8 mouse cellular contexts compared by ENCODE assay signal in the genomic region with DNA sequence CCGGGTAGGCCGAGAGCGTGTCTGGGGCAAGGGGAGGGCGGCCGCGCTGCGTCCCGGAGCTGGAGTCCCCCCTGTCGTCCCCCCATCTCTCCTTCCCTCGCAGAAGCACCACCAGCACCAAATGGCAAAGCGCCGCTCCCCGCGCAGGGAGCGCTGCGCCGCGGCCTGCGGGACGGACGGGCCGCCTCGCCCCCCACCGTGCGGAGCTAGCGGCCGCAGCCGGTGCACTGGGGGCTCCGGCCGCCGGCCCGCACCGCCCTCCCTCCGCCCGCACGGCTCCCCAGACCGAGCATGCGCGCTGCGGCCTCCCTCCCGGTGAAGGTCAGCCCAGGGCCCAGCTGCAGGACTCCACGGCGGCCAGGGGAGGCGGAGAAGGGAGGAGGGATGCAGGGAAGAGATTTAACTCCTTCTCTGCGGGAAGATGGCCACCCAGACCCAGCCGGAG. TPM values are rescaled to one million over a fixed set of nuclear protein-coding genes. Genes with fewer than 3 reads are reported as not detected.
DNase-seq lines count a peak whose midpoint lies in the region; ATAC-seq and TF ChIP-seq lines count a peak whose summit lies in the region.

No protein-coding gene starts in this region.

- no peaks in the 10 kb centered on the region for H3K9me3 ChIP-seq in ES-E14 (ENCODE audit: control insufficient read depth, insufficient read depth, low read depth, low read length)
- H3K9me3 ChIP-seq in forebrain, embryonic 12.5 days, result no peaks in the 10 kb centered on the region
- H3K9me3 ChIP-seq in lung, embryonic 15.5 days, result no peaks in the 10 kb centered on the region

- no peak for DNase-seq in ES-E14 (ENCODE audit: low read depth, low spot score)
- DNase-seq in heart, postnatal 10 days, result peak; percentile 93 to 94
- DNase-seq in kidney, postnatal 4 days, result peak; percentile 93 to 95
- peak; percentile 91 for DNase-seq in retina, embryonic 14.5 days (ENCODE audit: low spot score)

- peaks cover 0 to 6% of the 10 kb centered on the region in 2 experiments; a peak in 1 of 4 replicates for H3K4me1 ChIP-seq in ES-E14 (ENCODE audit: control insufficient read depth in 2 of 2, insufficient read depth in 2 of 2, low read length in 2 of 2, poor library complexity in 1 of 2)
- H3K4me1 ChIP-seq in brown adipose tissue, adult 24 weeks (ENCODE audit: control insufficient read depth, insufficient read depth, insufficient read length, low read length), result peaks cover 13% of the 10 kb centered on the region
- peaks cover 67% of the 10 kb centered on the region for H3K4me1 ChIP-seq in forebrain, embryonic 12.5 days
- peaks cover 50% of the 10 kb centered on the region for H3K4me1 ChIP-seq in lung, embryonic 15.5 days

- ATAC-seq in forebrain, embryonic 12.5 days (ENCODE audit: low FRiP score), result peak; percentile 72
- ATAC-seq in lung, embryonic 15.5 days (ENCODE audit: borderline replicate concordance, extremely low read depth, low FRiP score, low TSS enrichment), result peak; percentile 79
- no peak for ATAC-seq in monocyte, adult 5-6 weeks (replicated peaks; ENCODE audit: insufficient number of reproducible peaks, low FRiP score, low TSS enrichment, poor library complexity, severe bottlenecking)

- H3K27me3 ChIP-seq in forebrain, embryonic 12.5 days, result peaks cover 3% of the 10 kb centered on the region; the same call in 1 of the 2 replicates
- H3K27me3 ChIP-seq in lung, embryonic 15.5 days, result 0 out of 2 replicates have a peak, but pooled peaks cover 3% of the 10 kb centered on the region

- no peaks in the 10 kb centered on the region for H3K36me3 ChIP-seq in ES-E14 (ENCODE audit: control insufficient read depth, insufficient read depth, low read length, poor library complexity, severe bottlenecking)
- H3K36me3 ChIP-seq in forebrain, embryonic 12.5 days (replicated peaks), result no peaks in the 10 kb centered on the region
- no peaks in the 10 kb centered on the region for H3K36me3 ChIP-seq in lung, embryonic 15.5 days

- in situ Hi-C loops in ES-E14 (cut with MboI; ENCODE audit: low sequenced_read_pairs in 2 of 2, unreplicated experiment in 2 of 2), result no loop called here

- WGBS in forebrain, embryonic 12.5 days, result 0% methylated on average over 30 of the region's 46 CpGs
- under 1% methylated on average over 41 of the region's 46 CpGs for WGBS in lung, embryonic 15.5 days

- no peak overlapping the region for H3K27ac ChIP-seq in ES-E14 (ENCODE audit: insufficient read depth, low read depth, low read length, poor library complexity, severe bottlenecking)
- H3K27ac ChIP-seq in brown adipose tissue, adult 24 weeks (replicated peaks; ENCODE audit: low read depth, low read length), result peak overlapping the region; percentile 92
- peak overlapping the region; percentile 99 for H3K27ac ChIP-seq in forebrain, embryonic 12.5 days
- peak overlapping the region; percentile 98 for H3K27ac ChIP-seq in lung, embryonic 15.5 days

- peak overlapping the region; percentile 64 to 72 for H3K4me3 ChIP-seq in ES-E14 (ENCODE audit: insufficient read depth in 1 of 2, low read depth in 1 of 2, low read length in 2 of 2, poor library complexity in 1 of 2, severe bottlenecking in 1 of 2)
- peak overlapping the region; percentile 75 for H3K4me3 ChIP-seq in brown adipose tissue, adult 24 weeks (ENCODE audit: insufficient read depth, low read depth, low read length)
- peak overlapping the region; percentile 60 for H3K4me3 ChIP-seq in forebrain, embryonic 12.5 days (replicated peaks)
- H3K4me3 ChIP-seq in lung, embryonic 15.5 days, result peak overlapping the region; percentile 84

- H3K4me2 ChIP-seq in forebrain, embryonic 12.5 days, result peak overlapping the region; percentile 90
- H3K4me2 ChIP-seq in lung, embryonic 15.5 days, result peak overlapping the region; percentile 70

- peak overlapping the region; percentile 53 for H3K9ac ChIP-seq in ES-E14 (ENCODE audit: insufficient read depth, low read depth, low read length, poor library complexity, severe bottlenecking)
- peak overlapping the region; percentile 83 for H3K9ac ChIP-seq in forebrain, embryonic 12.5 days
- H3K9ac ChIP-seq in lung, embryonic 15.5 days, result peak overlapping the region; percentile 86

- intact Hi-C loops in heart, postnatal 10 days (cut with DNase I), result loop anchor here (2.0 kb wide), 1 partner anchor 28 kb away; a partner anchor contains a TSS

TF ChIP-seq in ES-E14, 5 proteins besides CTCF, POLR2A, EP300 and RAD21:
- TF ChIP-seq MAFK (IDR thresholded peaks at IDR 0.05; ENCODE audit: insufficient read depth, low read depth, low read length) (no peak), ZC3H11A (IDR thresholded peaks at IDR 0.05; ENCODE audit: borderline replicate concordance, low read depth, low read length) (no peak), CHD2 (IDR thresholded peaks at IDR 0.05; ENCODE audit: low read depth, low read length) (no peak), HCFC1 (IDR thresholded peaks at IDR 0.05; ENCODE audit: borderline replicate concordance, insufficient read depth, low read length) (no peak), ZNF384 (IDR thresholded peaks at IDR 0.05; ENCODE audit: low read depth, low read length) (no peak)

RNA-seq across cellular contexts. Expression of a gene that starts 18.1 kb away (rescaled TPM):
- 23.0 and 23.7 TPM in 2 replicates for total RNA-seq in ES-E14 (2012; rRNA removed)
- 5.8 and 10.2 TPM in 2 replicates for polyA plus RNA-seq in brown adipose tissue, adult 24 weeks (2012; ENCODE audit: insufficient read depth, insufficient read length, missing spikeins)
- 18.7 and 18.8 TPM in 2 replicates for polyA plus RNA-seq in forebrain, embryonic 12.5 days (2016; fragmentation: Nextera tagmentation; extraction: Ambion mirVana)
- 10 to 100 TPM; 19.4 to 19.8 TPM for total RNA-seq in heart, postnatal 10 days (2021)
- polyA plus RNA-seq in lung, embryonic 15.5 days (2015; fragmentation: Nextera tagmentation; extraction: Ambion mirVana), result 21.7 and 21.8 TPM in 2 replicates
- 13.2 to 33.8 TPM (median 15.2 TPM) in 3 replicates for total RNA-seq in monocyte, adult 5-6 weeks (2017)

RNA-seq across cellular contexts. Expression of a gene that starts 19.5 kb away (rescaled TPM):
- 4.9 and 8.5 TPM in 2 replicates for total RNA-seq in ES-E14 (2012; rRNA removed)
- 15.3 and 16.7 TPM in 2 replicates for polyA plus RNA-seq in brown adipose tissue, adult 24 weeks (2012; ENCODE audit: insufficient read depth, insufficient read length, missing spikeins)
- 101 and 113 TPM in 2 replicates for polyA plus RNA-seq in forebrain, embryonic 12.5 days (2016; fragmentation: Nextera tagmentation; extraction: Ambion mirVana)
- total RNA-seq in heart, postnatal 10 days (2021), result 10 to 100 TPM; 61.4 to 67.8 TPM
- 28.5 and 29.7 TPM in 2 replicates for polyA plus RNA-seq in lung, embryonic 15.5 days (2015; fragmentation: Nextera tagmentation; extraction: Ambion mirVana)
- 1.3 to 8.1 TPM (median 3.0 TPM) in 3 replicates for total RNA-seq in monocyte, adult 5-6 weeks (2017)

RNA-seq across cellular contexts. Expression of a gene that starts 27.4 kb away (rescaled TPM):
- total RNA-seq in ES-E14 (2012; rRNA removed), result 139 and 171 TPM in 2 replicates
- 27.8 and 32.1 TPM in 2 replicates for polyA plus RNA-seq in brown adipose tissue, adult 24 weeks (2012; ENCODE audit: insufficient read depth, insufficient read length, missing spikeins)
- 141 and 142 TPM in 2 replicates for polyA plus RNA-seq in forebrain, embryonic 12.5 days (2016; fragmentation: Nextera tagmentation; extraction: Ambion mirVana)
- total RNA-seq in heart, postnatal 10 days (2021), result 10 to 100 TPM; 44.2 to 47.5 TPM
- 108 and 110 TPM in 2 replicates for polyA plus RNA-seq in lung, embryonic 15.5 days (2015; fragmentation: Nextera tagmentation; extraction: Ambion mirVana)
- total RNA-seq in monocyte, adult 5-6 weeks (2017), result 33.8 to 45.3 TPM (median 42.1 TPM) in 3 replicates

RNA-seq across cellular contexts. Expression of a gene that starts 48.1 kb away (rescaled TPM):
- total RNA-seq in ES-E14 (2012; rRNA removed), result 0.13 and 0.21 TPM in 2 replicates
- not detected in 2 replicates for polyA plus RNA-seq in brown adipose tissue, adult 24 weeks (2012; ENCODE audit: insufficient read depth, insufficient read length, missing spikeins)
- polyA plus RNA-seq in forebrain, embryonic 12.5 days (2016; fragmentation: Nextera tagmentation; extraction: Ambion mirVana), result 0.24 and 0.37 TPM in 2 replicates
- total RNA-seq in heart, postnatal 10 days (2021), result not detected
- polyA plus RNA-seq in lung, embryonic 15.5 days (2015; fragmentation: Nextera tagmentation; extraction: Ambion mirVana), result not detected in 2 replicates
- not detected in 3 replicates for total RNA-seq in monocyte, adult 5-6 weeks (2017)
